Mouse (Mus musculus): ENCODE measurements around the gene Col4a3. TPM values are rescaled to one million over a fixed set of nuclear protein-coding genes. Genes with fewer than 3 reads are reported as not detected.

The Col4a3 gene
- total RNA-seq (2012; rRNA removed) (under 0.01 TPM in 1 of 2 replicates, not detected in the other), total RNA-seq (2014; rRNA removed) (not detected in 2 replicates), polyA plus RNA-seq (2012; ENCODE audit: insufficient read length, low read depth) (0.07 TPM in 1 of 2 replicates, not detected in the other)

DNA sequence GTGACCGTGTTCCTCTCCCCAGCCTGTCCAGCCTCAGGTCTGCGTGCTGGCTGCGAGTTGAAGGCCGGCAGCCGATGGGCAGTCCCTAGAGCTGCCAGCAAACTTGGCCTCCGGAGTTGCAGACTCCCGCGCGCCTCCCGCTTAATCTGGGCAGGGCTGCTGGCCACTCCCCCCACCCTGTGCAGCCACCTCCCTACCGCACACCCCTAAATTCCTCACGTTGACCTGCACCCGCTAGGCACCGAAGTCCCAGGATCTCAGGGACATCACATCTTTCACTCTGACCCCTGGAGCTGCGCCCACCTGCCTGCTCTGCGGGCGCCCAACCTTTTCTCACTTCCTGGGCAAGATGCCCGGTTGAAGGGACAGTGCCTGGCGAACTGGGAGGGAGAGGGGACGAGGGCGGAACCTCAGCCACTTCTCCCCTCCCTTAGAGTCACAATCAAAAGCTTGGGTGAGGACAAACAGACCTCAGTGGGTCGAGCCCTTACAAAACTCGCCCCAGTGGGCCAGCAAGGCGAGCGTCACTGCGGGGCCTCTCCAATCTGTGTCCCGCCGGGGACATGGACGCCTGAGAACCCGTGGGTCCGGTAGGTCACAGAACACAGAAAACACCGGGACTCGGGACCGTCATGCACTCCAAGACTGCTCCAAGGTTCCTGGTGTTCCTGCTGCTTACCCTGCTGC, at the start of gene Col4a3, which contains the start of gene Col4a4:
TSS of gene Col4a3 (plus strand) at position 209 of the 687 bp plus-strand sequence.
TSS of gene Col4a4 (minus strand) at position 137 of the 687 bp plus-strand sequence.
- dilution Hi-C loops (cut with MboI; ENCODE audit: extremely low pct_ligation_motif_present, extremely low pct_unique_long_range_greater_than_20kb, low sequenced_read_pairs) (no loop called here), in situ Hi-C loops (cut with MboI; ENCODE audit: low pct_ligation_motif_present, low pct_unique_long_range_greater_than_20kb, low sequenced_read_pairs) (no loop called here)
- no peak within 1 kb of the TSS for H3K4me3 ChIP-seq (replicated peaks in 1 of 3; ENCODE audit: low read depth in 2 of 3, low read length in 2 of 3, poor library complexity in 1 of 3)
- H3K79me2 ChIP-seq (replicated peaks; ENCODE audit: control insufficient read depth, extremely low read depth, insufficient read depth, poor library complexity, severe bottlenecking) = no peaks in the 10 kb centered on the region
- no peak for DNase-seq (ENCODE audit: extremely low read depth)
- H3K9me3 ChIP-seq (replicated peaks; ENCODE audit: low read length) = no peaks in the 10 kb centered on the region
- H3K27me3 ChIP-seq (replicated peaks) = no peaks in the 10 kb centered on the region
- TF ChIP-seq SIN3A (IDR thresholded peaks at IDR 0.05; ENCODE audit: low read length) = no peak
- no peak for TF ChIP-seq JUND (conservative IDR thresholded peaks at IDR 0.05; ENCODE audit: low read depth, low read length)
- no peak for TF ChIP-seq MAFK (IDR thresholded peaks at IDR 0.05; ENCODE audit: insufficient replicate concordance, low read length)
- TF ChIP-seq USF2 (conservative IDR thresholded peaks at IDR 0.05; ENCODE audit: low read depth, low read length) = no peak
- TF ChIP-seq POLR2A (IDR thresholded peaks at IDR 0.05; ENCODE audit: low read depth, low read length) = no peak
- no peak for TF ChIP-seq MAX (IDR thresholded peaks at IDR 0.05; ENCODE audit: low read length)
- TF ChIP-seq MXI1 (IDR thresholded peaks at IDR 0.05; ENCODE audit: low read depth, low read length) = no peak
- TF ChIP-seq RCOR1 (conservative IDR thresholded peaks at IDR 0.05; ENCODE audit: low read depth, low read length) = no peak
- no peak for TF ChIP-seq MYC (IDR thresholded peaks at IDR 0.05; ENCODE audit: low read depth, low read length)
- no peak for TF ChIP-seq SMC3 (IDR thresholded peaks at IDR 0.05; ENCODE audit: low read depth, low read length)
- no peak for TF ChIP-seq KAT2A (IDR thresholded peaks at IDR 0.05; ENCODE audit: insufficient replicate concordance, low read length)
- TF ChIP-seq TBP (conservative IDR thresholded peaks at IDR 0.05; ENCODE audit: low read depth, low read length) = no peak
- TF ChIP-seq ELF1 (IDR thresholded peaks at IDR 0.05; ENCODE audit: low read depth, low read length) = no peak
- TF ChIP-seq ZMIZ1 (IDR thresholded peaks at IDR 0.05; ENCODE audit: low read depth, low read length) = no peak
- no peak for TF ChIP-seq HCFC1 (IDR thresholded peaks at IDR 0.05; ENCODE audit: low read depth, low read length)
- no peak for TF ChIP-seq NRF1 (IDR thresholded peaks at IDR 0.05; ENCODE audit: low read depth, low read length)
- no peak for TF ChIP-seq ZNF384 (IDR thresholded peaks at IDR 0.05; ENCODE audit: low read depth, low read length)
- H3K9ac ChIP-seq (ENCODE audit: insufficient read depth, low read depth) = no peak within 1 kb of the TSS
- H3K4me1 ChIP-seq (ENCODE audit: control insufficient read depth in 1 of 2, insufficient read depth in 2 of 2) = peaks cover 0 to 2% of the 10 kb centered on the region in 2 experiments; a peak in 1 of 4 replicates
- no peak within 1 kb of the TSS for H3K4me2 ChIP-seq (ENCODE audit: insufficient read depth, low read depth, poor library complexity, severe bottlenecking)
- no peak within 1 kb of the TSS for H3K27ac ChIP-seq (ENCODE audit: insufficient read depth, low read depth)
- H3K36me3 ChIP-seq (replicated peaks in 1 of 2; ENCODE audit: control insufficient read depth in 1 of 2, insufficient read depth in 1 of 2, low read length in 1 of 2) = no peaks in the 10 kb centered on the region

DNA sequence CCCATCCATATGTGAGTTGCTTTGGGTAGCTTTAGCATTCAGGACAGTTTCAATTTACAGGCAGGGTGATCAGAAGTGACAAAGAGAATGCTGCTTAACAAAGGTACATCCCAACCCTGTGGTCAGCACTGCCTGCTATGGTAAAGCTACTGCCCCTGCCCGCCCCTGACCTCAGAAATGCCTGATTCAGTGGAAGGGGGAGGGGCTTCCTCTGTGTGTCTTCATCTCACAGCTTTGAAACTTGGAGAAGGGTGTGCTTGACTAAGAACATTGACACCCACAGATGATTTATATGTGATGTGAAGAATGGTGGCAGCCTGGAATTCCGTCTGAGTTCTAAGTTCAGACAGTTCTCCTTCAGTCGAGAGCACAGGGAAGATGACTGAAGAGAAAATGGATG, 48.9 kb upstream of the Col4a3 start:
- dilution Hi-C loops (cut with MboI; ENCODE audit: extremely low pct_ligation_motif_present, extremely low pct_unique_long_range_greater_than_20kb, low sequenced_read_pairs) = no loop called here
- in situ Hi-C loops (cut with MboI; ENCODE audit: low pct_ligation_motif_present, low pct_unique_long_range_greater_than_20kb, low sequenced_read_pairs) = no loop called here

More for the DNA sequence above, 48.9 kb upstream of the Col4a3 start:
- Histone ChIP-seq H3K9ac (ENCODE audit: insufficient read depth, low read depth) (no peak overlapping the region), H3K4me3 (replicated peaks in 1 of 3; ENCODE audit: low read depth in 2 of 3, low read length in 2 of 3, poor library complexity in 1 of 3) (no peak overlapping the region), H3K79me2 (replicated peaks; ENCODE audit: control insufficient read depth, extremely low read depth, insufficient read depth, poor library complexity, severe bottlenecking) (no peaks in the 10 kb centered on the region), H3K27me3 (replicated peaks) (no peaks in the 10 kb centered on the region), H3K4me1 (ENCODE audit: control insufficient read depth in 1 of 2, insufficient read depth in 2 of 2) (no peaks in the 10 kb centered on the region), H3K36me3 (replicated peaks in 1 of 2; ENCODE audit: control insufficient read depth in 1 of 2, insufficient read depth in 1 of 2, low read length in 1 of 2) (no peaks in the 10 kb centered on the region), H3K27ac (ENCODE audit: insufficient read depth, low read depth) (no peak overlapping the region), H3K4me2 (ENCODE audit: insufficient read depth, low read depth, poor library complexity, severe bottlenecking) (no peak overlapping the region), H3K9me3 (replicated peaks; ENCODE audit: low read length) (no peaks in the 10 kb centered on the region)
- no peak for DNase-seq (ENCODE audit: extremely low read depth)
- no peak for TF ChIP-seq MAFK (IDR thresholded peaks at IDR 0.05; ENCODE audit: insufficient replicate concordance, low read length)
- TF ChIP-seq TBP (conservative IDR thresholded peaks at IDR 0.05; ENCODE audit: low read depth, low read length) = no peak
- TF ChIP-seq TCF12 (IDR thresholded peaks at IDR 0.05; ENCODE audit: low read depth, low read length) = no peak
- TF ChIP-seq ZMIZ1 (IDR thresholded peaks at IDR 0.05; ENCODE audit: low read depth, low read length) = no peak
